Mouse (Mus musculus): Measurements from ENCODE around the gene Sell.
"Not testable (repeated sequence)": the region's sequence is repeated elsewhere in the genome, so short reads cannot be mapped to it uniquely, and the experiment has no call there.

The Sell gene

GRCm38 (mm10) chr1:164061925-164062324 is at the start of gene Sell:
Sell (plus strand) TSS chr1:164061982.
- no peak for DNase-seq

- no peak for DNase-seq
Measured at GRCm38 (mm10) chr1:164014616-164015015, 47.2 kb upstream of the Sell start.

- no peak for DNase-seq
Measured at GRCm38 (mm10) chr1:164018221-164018896, 43.4 kb upstream of the Sell start.

- no peak for DNase-seq
Measured at GRCm38 (mm10) chr1:164019789-164020188, 42.0 kb upstream of the Sell start.

- DNase-seq: not testable (repeated sequence)
Measured at GRCm38 (mm10) chr1:164020746-164021145, 41.0 kb upstream of the Sell start.

GRCm38 (mm10) chr1:164022106-164022505 is 39.7 kb upstream of the Sell start:
- not testable (repeated sequence) for DNase-seq

- no peak for DNase-seq
Measured at GRCm38 (mm10) chr1:164025685-164026084, 36.1 kb upstream of the Sell start.

- DNase-seq: no peak
Measured at GRCm38 (mm10) chr1:164027416-164027815, 34.4 kb upstream of the Sell start.

GRCm38 (mm10) chr1:164040385-164041135 is 21.2 kb upstream of the Sell start:
- DNase-seq: no peak

- peak; percentile 59 for DNase-seq
Measured at GRCm38 (mm10) chr1:164043549-164043948, 18.2 kb upstream of the Sell start.

- DNase-seq: no peak
Measured at GRCm38 (mm10) chr1:164047934-164048333, 13.8 kb upstream of the Sell start, which contains the start of gene Sele. Sele (plus strand) TSS chr1:164048234.

GRCm38 (mm10) chr1:164053561-164053960 is 8.2 kb upstream of the Sell start:
- DNase-seq: no peak

- no peak for DNase-seq
Measured at GRCm38 (mm10) chr1:164054800-164055199, 7.0 kb upstream of the Sell start.

- no peak for DNase-seq
Measured at GRCm38 (mm10) chr1:164060071-164060470, 1.7 kb upstream of the Sell start.

GRCm38 (mm10) chr1:164061278-164061677 is 504 bp upstream of the Sell start:
- no peak for DNase-seq

- DNase-seq: no peak
Measured at GRCm38 (mm10) chr1:164062856-164063255, 1.1 kb downstream of the Sell start.

- no peak for DNase-seq
Measured at GRCm38 (mm10) chr1:164063745-164064144, 2.0 kb downstream of the Sell start.

- DNase-seq: no peak
Measured at GRCm38 (mm10) chr1:164069261-164069660, 7.5 kb downstream of the Sell start.

- DNase-seq: no peak
Measured at GRCm38 (mm10) chr1:164070461-164070860, 8.7 kb downstream of the Sell start.

GRCm38 (mm10) chr1:164071111-164071510 is 9.3 kb downstream of the Sell start:
- DNase-seq: no peak

GRCm38 (mm10) chr1:164072001-164072400 is 10.2 kb downstream of the Sell start:
- DNase-seq: no peak

GRCm38 (mm10) chr1:164073091-164073490 is 11.3 kb downstream of the Sell start:
- no peak for DNase-seq

- DNase-seq: no peak
Measured at GRCm38 (mm10) chr1:164073803-164074202, 12.0 kb downstream of the Sell start.

- no peak for DNase-seq
Measured at GRCm38 (mm10) chr1:164074606-164075140, 12.9 kb downstream of the Sell start.
